Mouse (Mus musculus) kidney, adult 2 months (tissue): Measurements from ENCODE around the gene Litaf.

Experiments
- CTCF ChIP-seq: fragments of 200-500 bp; conservative IDR thresholded peaks from 2 replicates; pipeline ENCODE4 v1.5.1; 2011; ENCODE audit warnings: low read depth, mild to moderate bottlenecking, control low read depth, low read length, moderate library complexity, mixed read lengths; ENCODE audit not compliant: insufficient read depth, insufficient read length
- POLR2A ChIP-seq: fragments of 200-500 bp; IDR thresholded peaks from one replicate; pipeline ENCODE4 v1.6.1; 2011; ENCODE audit warnings: low read depth, low read length, control low read depth

DNA sequence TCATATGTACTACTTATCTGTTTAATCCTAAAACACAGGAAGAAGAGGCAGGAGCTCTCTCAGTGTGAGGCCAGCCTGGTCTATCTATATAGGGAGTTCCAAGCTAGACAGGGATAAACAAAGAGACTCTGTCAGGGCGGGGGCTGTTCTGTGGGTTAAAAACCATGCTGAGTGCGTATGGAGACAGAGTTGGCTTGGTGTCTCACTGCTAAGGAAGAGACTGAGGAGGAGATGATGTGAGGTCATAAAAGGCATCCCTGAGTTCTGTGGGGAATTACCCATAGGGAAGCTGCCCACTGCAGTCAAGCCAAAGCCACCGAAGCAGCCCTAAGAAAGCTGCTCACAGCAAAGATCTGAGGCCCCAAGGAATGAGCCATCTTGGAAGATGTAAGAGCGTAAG is 5.3 kb downstream of the Litaf start, which contains the start of gene Snn:
- TF ChIP-seq CTCF (no peak), POLR2A (no peak)
